Mouse (Mus musculus): Measurements from ENCODE around the gene Rag2.

The Rag2 gene

DNA sequence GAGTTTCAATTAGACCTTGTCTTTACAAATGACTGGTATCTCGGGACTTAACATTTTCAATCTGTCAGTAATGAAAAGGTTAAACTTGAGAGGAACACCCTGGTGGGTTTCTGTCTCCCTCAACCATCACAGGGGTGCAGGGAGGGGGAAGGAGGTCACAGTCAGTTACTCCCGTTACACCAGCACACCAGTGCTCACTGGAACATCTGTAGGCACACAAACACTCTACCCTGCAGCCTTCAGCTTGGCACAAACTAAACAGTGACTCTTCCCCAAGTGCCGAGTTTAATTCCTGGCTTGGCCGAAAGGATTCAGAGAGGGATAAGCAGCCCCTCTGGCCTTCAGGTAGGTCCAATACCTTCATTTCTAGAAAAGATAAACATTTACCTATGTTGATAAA, at the start of gene Rag2:
Rag2 (plus strand) TSS at position 193 of the 400 bp plus-strand sequence.
- no peak for DNase-seq

DNA sequence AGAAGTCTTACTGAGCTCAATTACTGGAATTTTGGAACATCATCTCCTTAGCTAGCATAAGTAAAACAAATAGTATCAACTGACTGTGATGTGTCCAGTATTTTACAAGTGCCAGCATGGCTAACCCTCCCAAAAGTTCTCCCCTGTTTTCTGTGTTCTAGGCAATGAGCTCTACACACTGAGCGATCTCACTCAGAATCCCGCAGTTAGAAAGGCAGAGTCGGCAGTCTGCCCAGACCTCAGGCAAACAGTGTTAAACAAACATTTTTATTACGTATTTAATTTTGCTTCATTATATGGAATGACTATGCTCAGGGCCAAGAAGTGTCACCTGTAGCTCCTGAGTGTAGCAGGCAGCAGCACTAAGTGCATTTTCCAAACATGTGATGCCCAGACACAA, 47.3 kb upstream of the Rag2 start:
- no peak for DNase-seq

- no peak for DNase-seq
These were observed 44.5 kb upstream of the Rag2 start for GRCm38 (mm10) chr2:101580027-101580426.

DNA sequence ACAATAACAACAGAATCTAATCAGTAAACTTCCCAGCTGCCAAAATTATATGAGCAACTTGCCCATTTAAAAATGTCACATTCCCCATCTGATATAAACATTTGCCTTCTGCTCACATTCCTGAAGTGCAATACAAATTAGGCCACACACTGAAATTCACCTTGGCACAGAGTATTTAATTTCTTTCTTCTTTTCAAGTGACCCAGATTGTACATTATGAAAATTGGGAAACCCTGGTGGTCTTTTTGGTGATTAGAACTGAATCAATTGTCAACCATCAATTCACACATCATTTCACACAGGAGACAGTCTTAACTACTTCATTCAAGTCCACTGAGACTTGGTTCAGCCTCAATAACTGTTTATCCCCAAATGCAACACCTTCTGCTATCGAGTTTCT, 44.1 kb upstream of the Rag2 start:
- no peak for DNase-seq

- DNase-seq = no peak
These were observed 43.5 kb upstream of the Rag2 start for GRCm38 (mm10) chr2:101580977-101581376.

GRCm38 (mm10) chr2:101581418-101581817, 43.1 kb upstream of the Rag2 start:
- DNase-seq = peak; percentile 44 to 50

DNA sequence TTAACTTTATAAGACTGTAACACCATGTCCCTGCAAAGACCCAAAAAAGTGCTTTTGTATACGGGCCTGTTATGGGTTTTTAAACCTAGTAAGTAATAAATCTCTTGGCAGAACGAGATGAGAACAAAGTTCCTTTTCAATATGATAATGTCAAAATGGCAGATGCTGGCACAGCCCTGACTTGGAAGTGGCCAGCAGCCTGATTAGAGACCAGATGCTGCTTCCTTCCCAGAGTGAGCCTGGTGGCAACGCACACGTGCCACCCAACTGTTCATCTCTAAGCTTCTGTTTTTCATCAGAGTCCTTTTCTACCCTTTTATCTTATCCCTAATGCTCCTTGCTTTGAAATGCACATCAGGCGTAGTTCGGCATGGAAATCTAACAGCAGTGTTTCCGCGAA, 33.2 kb upstream of the Rag2 start:
- no peak for DNase-seq

- DNase-seq = peak; percentile 30 to 39
These were observed 32.3 kb upstream of the Rag2 start for GRCm38 (mm10) chr2:101592023-101592841.

DNA sequence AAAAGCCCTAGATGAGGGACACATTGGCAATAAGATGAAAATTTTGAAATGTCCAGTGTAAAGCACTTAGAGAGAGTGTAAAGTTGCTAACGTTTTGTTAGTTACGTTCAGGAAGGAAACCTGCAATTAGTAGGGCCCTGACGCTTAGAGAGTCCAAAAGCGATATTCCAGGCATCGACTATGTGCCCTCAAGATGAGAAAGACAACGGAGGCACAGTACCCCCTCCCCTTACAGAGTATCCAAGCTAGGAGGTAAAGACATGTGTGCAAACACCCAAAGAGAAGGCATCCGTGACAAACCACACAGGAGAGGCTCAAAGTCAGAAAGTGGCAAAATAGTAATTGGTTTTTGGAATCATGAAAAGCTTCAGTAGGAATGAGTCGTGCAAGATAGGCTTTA, 31.6 kb upstream of the Rag2 start:
- DNase-seq = no peak

DNA sequence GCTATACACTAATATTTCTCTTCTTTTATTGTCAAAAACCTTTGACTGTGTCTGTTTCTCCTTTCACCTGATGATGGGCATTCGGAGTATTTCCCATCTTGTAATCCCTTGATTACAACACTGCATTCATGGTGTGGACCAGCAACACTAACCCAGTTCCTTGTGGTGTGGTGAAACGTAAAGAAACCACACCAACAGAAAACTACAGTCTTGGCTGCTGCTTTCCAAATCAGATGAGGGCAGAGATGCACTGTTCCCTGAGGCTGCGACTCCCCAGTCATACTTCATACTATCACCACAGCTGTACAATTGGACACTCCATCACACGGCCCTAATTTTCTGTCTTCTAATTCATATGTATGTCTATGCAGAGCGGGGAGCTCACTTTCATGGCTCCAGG, 29.8 kb upstream of the Rag2 start:
- DNase-seq = no peak

GRCm38 (mm10) chr2:101597186-101597585, 27.3 kb upstream of the Rag2 start:
- DNase-seq = no peak

- peak; percentile 41 to 52 for DNase-seq
These were observed 26.0 kb upstream of the Rag2 start for GRCm38 (mm10) chr2:101598190-101599181.

DNA sequence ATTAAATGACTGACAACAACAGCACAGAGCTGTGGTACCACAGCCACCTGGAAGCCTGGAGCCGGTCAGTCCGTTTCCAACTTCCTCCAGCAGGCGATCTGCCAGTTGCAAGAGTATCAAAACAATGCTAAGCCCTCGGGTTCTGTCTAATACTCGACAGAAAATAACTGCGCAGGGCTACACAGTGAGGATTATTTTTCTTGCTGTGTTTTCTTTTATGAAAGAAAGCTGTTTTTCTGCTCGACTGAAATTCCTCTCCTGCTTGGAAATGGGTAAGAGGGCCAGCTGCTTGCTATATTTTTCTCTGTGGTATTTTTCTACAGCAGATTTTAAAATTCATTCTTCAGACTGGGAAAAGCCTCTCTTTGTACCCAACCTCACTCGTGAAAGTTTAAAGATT, 23.8 kb upstream of the Rag2 start:
- peak; percentile 74 to 80 for DNase-seq

DNA sequence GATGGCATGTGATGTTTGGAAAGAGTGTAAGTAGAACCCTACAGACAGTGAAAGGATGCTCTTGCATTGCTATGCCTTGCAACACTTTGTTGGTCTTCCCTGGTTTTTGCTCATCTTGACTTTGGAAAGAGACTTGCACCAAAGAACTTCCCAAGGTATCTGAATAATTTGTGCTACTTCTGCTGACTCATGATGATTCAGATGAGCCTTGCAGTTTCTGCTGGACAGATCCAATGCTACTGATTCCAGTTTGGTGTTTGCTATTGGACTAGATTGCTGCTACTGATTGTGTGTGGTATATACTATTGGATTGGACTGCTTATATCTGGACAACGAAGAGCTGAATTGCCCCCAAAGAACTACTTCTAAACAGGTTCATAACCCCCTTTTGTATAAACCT, 21.4 kb upstream of the Rag2 start:
- no peak for DNase-seq

DNA sequence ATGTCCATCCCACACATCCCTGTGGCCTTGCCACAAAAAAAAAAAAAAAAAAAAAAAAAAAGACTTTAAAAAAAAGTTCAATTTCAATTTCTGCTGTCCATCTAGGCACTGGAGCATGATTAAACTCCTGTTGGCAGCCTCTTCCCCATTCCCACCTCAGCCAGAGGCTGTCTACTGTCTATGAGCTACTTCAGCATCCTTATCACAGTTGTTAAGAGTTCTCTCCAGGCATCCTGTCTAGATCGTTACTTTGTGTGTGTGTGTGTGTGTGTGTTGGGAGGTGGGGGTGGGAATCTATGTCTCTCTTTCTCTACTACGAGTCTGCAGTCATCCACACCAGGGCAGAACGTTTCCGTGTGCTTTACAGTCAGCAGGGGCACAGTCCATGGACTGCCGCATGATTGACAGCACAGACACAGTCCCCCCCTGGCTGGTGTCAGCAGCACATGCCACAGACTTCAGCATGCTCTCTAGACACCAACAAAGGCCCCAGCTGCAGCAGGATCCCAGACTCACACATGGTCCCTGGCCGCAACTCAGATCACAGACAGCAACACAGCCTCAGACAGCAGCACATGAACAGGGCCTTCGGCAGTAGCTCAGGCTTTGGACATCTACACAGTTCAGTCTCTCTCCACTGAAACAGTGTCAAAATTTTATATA, 16.2 kb upstream of the Rag2 start:
- DNase-seq = no peak

- no peak for DNase-seq
These were observed 13.7 kb upstream of the Rag2 start for GRCm38 (mm10) chr2:101610861-101611260.

DNA sequence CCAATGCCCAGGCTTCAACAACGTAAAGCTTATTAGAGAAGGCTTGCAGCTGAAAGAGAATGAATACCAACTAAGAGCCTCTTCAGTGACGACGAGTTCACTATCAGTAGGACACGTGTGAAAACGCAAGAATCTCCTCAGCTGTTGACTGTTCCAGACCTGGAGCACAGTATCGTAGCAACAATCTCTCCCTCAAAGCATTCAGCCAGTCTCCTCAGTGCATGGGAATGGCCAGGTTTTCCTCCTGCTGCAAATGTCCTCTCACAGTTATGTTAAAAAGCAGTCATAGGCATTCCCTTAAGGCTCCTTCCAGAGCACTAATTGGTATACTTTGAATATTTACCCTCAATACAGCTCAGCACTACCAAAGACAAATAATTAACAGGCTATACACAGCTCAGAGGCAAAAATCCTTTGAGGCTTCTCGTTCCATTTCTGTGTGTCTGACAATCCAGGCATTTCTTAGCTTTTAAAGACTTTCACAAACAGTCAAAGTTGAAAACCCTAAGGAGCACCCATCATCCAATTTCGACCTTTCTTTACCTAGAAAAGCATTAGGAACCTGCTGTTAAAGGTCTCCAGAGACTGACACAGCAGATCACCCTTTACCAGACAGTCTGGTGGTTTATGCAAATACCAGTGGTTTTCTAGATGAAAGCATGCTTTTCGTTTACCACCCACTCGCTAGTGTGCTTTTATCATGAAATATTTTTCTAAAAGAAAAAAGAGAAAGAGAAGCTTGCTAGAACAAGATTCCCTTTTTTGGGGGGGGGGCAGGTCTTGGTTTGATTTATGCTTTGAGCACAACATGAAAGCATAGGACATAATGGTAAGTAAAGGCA, 8.8 kb upstream of the Rag2 start:
- DNase-seq = no peak

GRCm38 (mm10) chr2:101618373-101618772, 6.1 kb upstream of the Rag2 start:
- DNase-seq = no peak

- no peak for DNase-seq
These were observed 3.6 kb upstream of the Rag2 start for GRCm38 (mm10) chr2:101620899-101621298.

DNA sequence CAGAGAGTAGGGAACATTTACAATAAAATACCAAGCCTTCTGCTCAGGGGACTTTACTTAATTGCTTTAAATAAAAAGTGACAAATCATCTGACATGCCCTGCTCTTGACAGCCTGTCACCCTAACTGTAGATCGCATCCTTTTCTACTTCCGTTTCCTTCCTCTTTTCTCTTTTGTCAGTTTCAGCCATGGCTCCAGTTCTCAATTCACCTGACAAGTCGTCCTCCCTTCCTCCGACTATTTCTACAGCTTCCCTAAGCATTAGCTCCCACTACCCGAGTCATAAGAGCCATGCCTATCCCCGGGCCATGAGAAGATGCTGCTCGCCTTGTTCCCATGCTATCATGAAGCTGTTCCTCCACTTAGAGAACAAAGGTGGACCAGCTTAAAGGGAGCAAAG, 2.9 kb upstream of the Rag2 start:
- DNase-seq = no peak

DNA sequence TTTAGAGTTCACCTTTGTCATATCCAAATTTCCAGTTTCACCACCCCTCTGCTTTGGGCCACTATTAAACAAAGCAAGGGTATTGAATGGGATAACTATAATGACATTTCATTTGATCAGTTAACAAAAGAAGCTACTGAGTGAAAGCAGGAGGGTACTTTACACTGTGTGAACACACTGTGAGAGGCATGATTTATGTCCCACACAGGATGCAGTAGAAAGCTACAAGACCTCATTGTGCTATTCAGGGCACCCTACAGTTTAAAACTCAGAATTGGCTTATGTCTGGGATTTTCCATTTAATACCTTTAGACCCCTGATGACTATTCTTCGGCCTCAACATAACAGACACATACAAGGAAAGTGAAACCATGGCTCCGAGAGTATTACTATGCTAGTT, 1.5 kb upstream of the Rag2 start:
- DNase-seq = no peak

DNA sequence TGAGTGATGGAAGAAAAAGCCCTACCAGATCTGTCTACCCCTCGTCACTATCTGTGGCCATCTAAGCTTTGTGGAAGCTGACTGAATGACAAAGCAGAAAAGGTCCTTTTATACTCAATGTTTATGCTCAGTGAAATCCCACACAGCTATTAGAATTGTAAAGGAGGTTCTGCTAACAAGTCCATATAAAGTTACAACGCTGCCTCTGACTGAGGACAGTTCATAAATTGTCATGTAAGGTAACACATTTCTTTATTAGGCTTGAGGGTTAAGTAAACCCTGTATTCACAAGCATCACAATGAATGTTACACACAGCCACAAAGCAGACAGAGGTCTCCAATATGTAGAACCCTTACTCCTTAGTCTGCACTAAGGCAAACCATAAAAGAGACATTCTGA, 507 bp upstream of the Rag2 start:
- DNase-seq = no peak
